Mouse (Mus musculus): ENCODE measurements around the gene Angel2. TPM values are rescaled to one million over a fixed set of nuclear protein-coding genes. Genes with fewer than 3 reads are reported as not detected.
A peak's percentile ranks its signal among the peaks of the same experiment; 100 is the strongest.

Gene Angel2
- polyA plus RNA-seq, 1 experiment = 17.7 TPM

DNA sequence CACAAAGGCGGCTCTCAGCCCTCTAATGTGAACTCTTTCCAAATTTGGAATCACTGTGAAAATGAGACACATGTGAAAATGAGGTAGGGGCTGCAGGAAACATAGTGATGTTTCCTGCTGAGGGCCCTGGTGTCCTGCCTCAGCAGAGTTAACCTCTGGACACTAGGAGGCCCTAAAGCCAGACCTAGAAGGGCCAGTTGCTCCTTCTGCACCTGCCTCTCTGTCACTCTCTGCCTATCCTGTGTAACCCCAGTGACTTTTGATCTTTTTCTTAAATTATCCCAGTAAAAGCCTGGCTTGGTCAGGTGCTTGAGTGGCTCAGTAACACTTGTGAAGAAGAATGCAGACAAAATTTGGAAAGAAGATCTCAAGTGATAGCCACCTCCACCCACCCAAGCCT lies 49.9 kb downstream of the Angel2 start:
- Histone ChIP-seq H3ac (ENCODE audit: control insufficient read depth, insufficient read length) (no peak overlapping the region), H3K4me2 (ENCODE audit: low read depth) (peak overlapping the region; percentile 43), H3K27me3 (ENCODE audit: control insufficient read depth, insufficient read depth, insufficient read length) (no peaks in the 10 kb centered on the region), H3K36me3 (ENCODE audit: control insufficient read depth, insufficient read depth) (peaks cover 10% of the 10 kb centered on the region), H3K4me3 (no peak overlapping the region), H3K79me2 (ENCODE audit: control insufficient read depth, insufficient read depth) (peaks cover 17% of the 10 kb centered on the region)
- TF ChIP-seq POLR2A (IDR thresholded peaks at IDR 0.05; ENCODE audit: insufficient read length, low read depth) (no peak), MAX (IDR thresholded peaks at IDR 0.05; ENCODE audit: low read depth) (no peak), CEBPB (IDR thresholded peaks at IDR 0.05; ENCODE audit: insufficient read depth, poor library complexity, severe bottlenecking) (no peak), REST (IDR thresholded peaks at IDR 0.05; ENCODE audit: insufficient read depth, insufficient read length) (no peak), SRF (IDR thresholded peaks at IDR 0.05; ENCODE audit: control insufficient read depth, insufficient read length, low read depth) (no peak), MYOG (IDR thresholded peaks at IDR 0.05; ENCODE audit: control insufficient read depth in 1 of 3, insufficient read depth in 1 of 3, insufficient read length in 2 of 3, low read depth in 2 of 3) (peak in 2 of 3 experiments; percentile 40 to 68), POLR2AphosphoS2 (IDR thresholded peaks at IDR 0.05; ENCODE audit: insufficient read length, low read depth) (no peak), MYOD1 (IDR thresholded peaks at IDR 0.05; ENCODE audit: control insufficient read depth in 1 of 3, insufficient read length in 2 of 3, low read depth in 2 of 3) (peak in 2 of 3 experiments; percentile 71 to 81), E2F4 (IDR thresholded peaks at IDR 0.05; ENCODE audit: insufficient read depth) (no peak), USF1 (IDR thresholded peaks at IDR 0.05; ENCODE audit: low read depth) (no peak), TCF12 (IDR thresholded peaks at IDR 0.05; ENCODE audit: insufficient read depth, poor library complexity, severe bottlenecking) (peak; percentile 26), TCF3 (IDR thresholded peaks at IDR 0.05; ENCODE audit: insufficient read length, low read depth) (no peak)

DNA sequence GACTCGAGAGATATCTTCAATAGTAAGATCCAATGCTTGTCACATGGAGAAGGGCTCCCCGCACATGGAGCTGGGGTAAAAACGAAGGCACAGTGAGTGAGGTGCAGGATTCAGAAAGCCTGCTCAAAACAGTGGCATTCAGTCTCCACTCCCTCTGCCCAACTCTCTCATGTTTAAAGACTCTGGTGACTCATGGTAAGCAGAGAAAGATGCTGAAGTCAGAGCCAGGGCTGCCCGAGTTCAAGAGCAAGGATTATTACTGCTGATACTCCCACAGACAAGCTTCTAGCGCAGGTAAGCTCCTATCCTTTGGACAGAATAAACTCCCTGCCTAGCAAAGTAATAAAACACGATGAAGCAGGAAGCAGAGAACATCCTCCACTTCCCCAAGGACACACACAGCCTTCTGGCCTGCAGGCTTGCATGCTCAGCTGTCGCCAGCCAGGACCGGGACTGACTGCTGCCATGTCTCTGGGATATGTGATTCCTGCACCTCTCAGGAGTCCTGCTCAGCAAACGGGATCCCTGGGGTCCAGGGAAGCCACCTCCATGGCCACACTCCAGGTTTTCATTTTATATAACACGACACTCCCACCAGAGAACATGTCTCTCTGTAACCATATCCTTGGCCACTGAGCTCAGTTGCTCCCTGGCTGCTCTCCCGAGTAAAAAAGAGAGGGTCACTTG lies 52.1 kb downstream of the Angel2 start:
- Histone ChIP-seq H3K4me3 (peak overlapping the region; percentile 64), H3ac (ENCODE audit: control insufficient read depth, insufficient read length) (no peak overlapping the region), H3K27me3 (ENCODE audit: control insufficient read depth, insufficient read depth, insufficient read length) (no peaks in the 10 kb centered on the region), H3K4me2 (ENCODE audit: low read depth) (peak overlapping the region; percentile 80), H3K36me3 (ENCODE audit: control insufficient read depth, insufficient read depth) (peaks cover 5% of the 10 kb centered on the region), H3K79me2 (ENCODE audit: control insufficient read depth, insufficient read depth) (peaks cover 17% of the 10 kb centered on the region)
- TF ChIP-seq MYOD1 (IDR thresholded peaks at IDR 0.05; ENCODE audit: control insufficient read depth in 1 of 3, insufficient read length in 2 of 3, low read depth in 2 of 3) (peak in 2 of 3 experiments; percentile 75 to 82), USF1 (IDR thresholded peaks at IDR 0.05; ENCODE audit: low read depth) (no peak), MYOG (IDR thresholded peaks at IDR 0.05; ENCODE audit: control insufficient read depth in 1 of 3, insufficient read depth in 1 of 3, insufficient read length in 2 of 3, low read depth in 2 of 3) (peak in 2 of 3 experiments; percentile 59 to 89)

DNA sequence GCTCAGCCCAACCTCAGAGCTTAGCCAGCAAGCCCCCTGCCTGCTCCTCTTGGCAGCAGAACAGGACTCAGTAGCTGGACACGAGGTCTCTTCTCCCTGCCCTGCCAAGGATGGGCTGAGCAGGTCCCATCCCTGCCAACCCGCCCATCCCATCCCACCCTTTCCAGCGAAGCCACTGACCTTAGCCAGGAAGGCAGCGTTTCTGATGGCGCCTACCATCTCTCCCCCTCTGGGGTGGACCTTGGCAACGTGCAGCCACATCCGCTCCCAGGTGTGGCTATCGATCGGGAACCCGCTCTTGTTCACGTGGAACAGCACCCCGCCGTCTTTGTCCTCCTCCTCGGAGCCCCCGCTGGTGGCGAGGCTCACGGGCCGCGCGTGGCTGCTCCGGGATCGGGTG lies 53.1 kb downstream of the Angel2 start:
- peaks cover 17% of the 10 kb centered on the region for H3K79me2 ChIP-seq (ENCODE audit: control insufficient read depth, insufficient read depth)
- peak overlapping the region; percentile 64 for H3K4me3 ChIP-seq
- no peaks in the 10 kb centered on the region for H3K27me3 ChIP-seq (ENCODE audit: control insufficient read depth, insufficient read depth, insufficient read length)
- TF ChIP-seq POLR2A (IDR thresholded peaks at IDR 0.05; ENCODE audit: insufficient read length, low read depth) (peak; percentile 24), MAX (IDR thresholded peaks at IDR 0.05; ENCODE audit: low read depth) (no peak), REST (IDR thresholded peaks at IDR 0.05; ENCODE audit: insufficient read depth, insufficient read length) (no peak)
- peak overlapping the region; percentile 74 for H3ac ChIP-seq (ENCODE audit: control insufficient read depth, insufficient read length)
- H3K36me3 ChIP-seq (ENCODE audit: control insufficient read depth, insufficient read depth) = peaks cover 5% of the 10 kb centered on the region
- peak overlapping the region; percentile 80 for H3K4me2 ChIP-seq (ENCODE audit: low read depth)

DNA sequence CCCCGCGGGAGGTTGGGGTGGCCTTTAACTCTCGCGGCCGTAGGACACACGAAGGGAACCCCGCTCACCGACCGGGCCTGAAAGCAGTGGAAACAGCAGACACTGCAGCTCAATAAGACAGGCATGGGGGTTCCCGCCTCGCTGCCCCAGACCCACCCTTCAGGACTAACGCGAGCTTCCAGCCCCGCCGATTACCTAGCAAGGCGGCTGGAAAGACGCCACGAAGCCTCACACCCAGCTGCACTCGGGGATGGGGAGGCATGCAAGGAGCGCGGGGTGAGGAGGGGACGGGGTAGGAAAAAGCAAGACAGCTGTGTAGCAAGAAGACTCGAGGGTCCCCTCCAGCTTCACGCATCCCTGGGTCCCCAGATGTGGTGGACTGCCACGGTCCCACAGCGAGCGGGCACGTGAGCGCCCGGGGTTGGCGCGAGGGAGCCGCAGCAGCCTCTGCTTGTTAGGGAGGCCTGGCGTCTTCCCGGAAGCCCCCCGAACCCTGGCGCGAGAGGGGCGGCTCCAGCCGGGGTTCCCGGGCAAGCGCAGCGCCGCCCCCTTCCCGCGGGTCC lies 53.7 kb downstream of the Angel2 start:
- TF ChIP-seq CEBPB (IDR thresholded peaks at IDR 0.05; ENCODE audit: insufficient read depth, poor library complexity, severe bottlenecking) (no peak), USF1 (IDR thresholded peaks at IDR 0.05; ENCODE audit: low read depth) (peak; percentile 0), POLR2A (IDR thresholded peaks at IDR 0.05; ENCODE audit: insufficient read length, low read depth) (peak; percentile 44), TCF3 (IDR thresholded peaks at IDR 0.05; ENCODE audit: insufficient read length, low read depth) (no peak), POLR2AphosphoS2 (IDR thresholded peaks at IDR 0.05; ENCODE audit: insufficient read length, low read depth) (no peak), SRF (IDR thresholded peaks at IDR 0.05; ENCODE audit: control insufficient read depth, insufficient read length, low read depth) (no peak), MAX (IDR thresholded peaks at IDR 0.05; ENCODE audit: low read depth) (no peak), TCF12 (IDR thresholded peaks at IDR 0.05; ENCODE audit: insufficient read depth, poor library complexity, severe bottlenecking) (no peak), MYOG (IDR thresholded peaks at IDR 0.05; ENCODE audit: control insufficient read depth in 1 of 3, insufficient read depth in 1 of 3, insufficient read length in 2 of 3, low read depth in 2 of 3) (no peak), E2F4 (IDR thresholded peaks at IDR 0.05; ENCODE audit: insufficient read depth) (no peak), MYOD1 (IDR thresholded peaks at IDR 0.05; ENCODE audit: control insufficient read depth in 1 of 3, insufficient read length in 2 of 3, low read depth in 2 of 3) (no peak), REST (IDR thresholded peaks at IDR 0.05; ENCODE audit: insufficient read depth, insufficient read length) (no peak)
- H3K36me3 ChIP-seq (ENCODE audit: control insufficient read depth, insufficient read depth) = peaks cover 5% of the 10 kb centered on the region
- H3K4me2 ChIP-seq (ENCODE audit: low read depth) = peak overlapping the region; percentile 80
- H3ac ChIP-seq (ENCODE audit: control insufficient read depth, insufficient read length) = peak overlapping the region; percentile 74
- peak overlapping the region; percentile 64 for H3K4me3 ChIP-seq
- H3K27me3 ChIP-seq (ENCODE audit: control insufficient read depth, insufficient read depth, insufficient read length) = no peaks in the 10 kb centered on the region
- peaks cover 17% of the 10 kb centered on the region for H3K79me2 ChIP-seq (ENCODE audit: control insufficient read depth, insufficient read depth)

DNA sequence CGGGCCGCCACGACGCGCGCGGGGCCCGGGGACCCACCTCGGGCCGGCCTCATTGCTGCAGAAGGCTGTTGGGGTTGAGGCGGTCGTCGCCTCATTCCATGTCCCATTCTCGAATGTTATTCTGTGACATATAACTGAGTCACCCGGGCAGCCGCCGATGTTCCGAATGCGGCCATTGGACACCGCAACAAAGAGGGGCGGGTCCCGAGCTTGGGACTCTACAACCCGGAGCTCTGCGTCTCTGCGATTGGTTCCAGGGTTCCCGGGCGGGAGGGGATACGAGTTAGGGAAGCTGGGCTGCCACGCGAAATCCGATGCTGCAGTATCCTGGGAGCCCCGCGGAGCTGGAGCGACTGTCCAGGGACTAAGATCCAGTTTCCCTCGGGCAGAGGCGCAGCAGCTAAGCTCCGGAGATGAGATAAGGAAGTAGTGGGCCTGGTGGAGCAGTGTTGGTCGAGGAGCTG lies 54.2 kb downstream of the Angel2 start, which contains the start of gene Vash2:
Gene Vash2, minus strand, starts transcription at position 197 of the 464 bp plus-strand sequence.
- Histone ChIP-seq H3K4me3 (peak within 1 kb of the TSS; percentile 64), H3K27me3 (ENCODE audit: control insufficient read depth, insufficient read depth, insufficient read length) (no peaks in the 10 kb centered on the region), H3K36me3 (ENCODE audit: control insufficient read depth, insufficient read depth) (peaks cover 1% of the 10 kb centered on the region), H3K79me2 (ENCODE audit: control insufficient read depth, insufficient read depth) (peaks cover 17% of the 10 kb centered on the region), H3ac (ENCODE audit: control insufficient read depth, insufficient read length) (peak within 1 kb of the TSS; percentile 74), H3K4me2 (ENCODE audit: low read depth) (peak within 1 kb of the TSS; percentile 80)
- TF ChIP-seq USF1 (IDR thresholded peaks at IDR 0.05; ENCODE audit: low read depth) (no peak), POLR2A (IDR thresholded peaks at IDR 0.05; ENCODE audit: insufficient read length, low read depth) (peak; percentile 58), E2F4 (IDR thresholded peaks at IDR 0.05; ENCODE audit: insufficient read depth) (peak; percentile 64)

Data from myocyte (in vitro differentiated cells).